Mouse (Mus musculus): ENCODE measurements around the gene Itpr3. TPM values are rescaled to one million over a fixed set of nuclear protein-coding genes. Genes with fewer than 3 reads are reported as not detected.
A peak's percentile ranks its signal among the peaks of the same experiment; 100 is the strongest.

The Itpr3 gene
- total RNA-seq, 1 experiment, result 44.1 TPM

- Histone ChIP-seq H3K36me3 (ENCODE audit: control insufficient read depth, insufficient read depth, low read length, poor library complexity, severe bottlenecking) (no peaks in the 10 kb centered on the region; the same call in 1 of the 2 replicates), H3K4me1 (ENCODE audit: control insufficient read depth in 2 of 2, insufficient read depth in 2 of 2, low read length in 2 of 2, poor library complexity in 1 of 2) (peaks cover 14 to 53% of the 10 kb centered on the region in 2 experiments), H3K9ac (ENCODE audit: insufficient read depth, low read depth, low read length, poor library complexity, severe bottlenecking) (no peak overlapping the region), H3K9me3 (ENCODE audit: control insufficient read depth, insufficient read depth, low read depth, low read length) (no peaks in the 10 kb centered on the region), H3K27ac (ENCODE audit: insufficient read depth, low read depth, low read length, poor library complexity, severe bottlenecking) (peak overlapping the region; percentile 17; the same call in 1 of the 2 replicates), H3K4me3 (ENCODE audit: insufficient read depth in 1 of 2, low read depth in 1 of 2, low read length in 2 of 2, poor library complexity in 1 of 2, severe bottlenecking in 1 of 2) (no peak overlapping the region)
- TF ChIP-seq CHD2 (IDR thresholded peaks at IDR 0.05; ENCODE audit: low read depth, low read length) (no peak), ZNF384 (IDR thresholded peaks at IDR 0.05; ENCODE audit: low read depth, low read length) (no peak), HCFC1 (IDR thresholded peaks at IDR 0.05; ENCODE audit: borderline replicate concordance, insufficient read depth, low read length) (no peak), MAFK (IDR thresholded peaks at IDR 0.05; ENCODE audit: insufficient read depth, low read depth, low read length) (no peak), ZC3H11A (IDR thresholded peaks at IDR 0.05; ENCODE audit: borderline replicate concordance, low read depth, low read length) (no peak)
- in situ Hi-C loops (cut with MboI; ENCODE audit: low sequenced_read_pairs in 2 of 2, unreplicated experiment in 2 of 2), result no loop called here
- DNase-seq (ENCODE audit: low read depth, low spot score), result no peak
Observed at GRCm38 (mm10) chr17:27063717-27064116, 6.6 kb downstream of the Itpr3 start.

- no peak for DNase-seq (ENCODE audit: low read depth, low spot score)
- H3K9ac ChIP-seq (ENCODE audit: insufficient read depth, low read depth, low read length, poor library complexity, severe bottlenecking), result no peak overlapping the region
- in situ Hi-C loops (cut with MboI; ENCODE audit: low sequenced_read_pairs in 2 of 2, unreplicated experiment in 2 of 2), result no loop called here
- no peak for TF ChIP-seq CHD2 (IDR thresholded peaks at IDR 0.05; ENCODE audit: low read depth, low read length)
- no peak for TF ChIP-seq HCFC1 (IDR thresholded peaks at IDR 0.05; ENCODE audit: borderline replicate concordance, insufficient read depth, low read length)
- TF ChIP-seq MAFK (IDR thresholded peaks at IDR 0.05; ENCODE audit: insufficient read depth, low read depth, low read length), result no peak
- TF ChIP-seq ZNF384 (IDR thresholded peaks at IDR 0.05; ENCODE audit: low read depth, low read length), result no peak
- TF ChIP-seq ZC3H11A (IDR thresholded peaks at IDR 0.05; ENCODE audit: borderline replicate concordance, low read depth, low read length), result no peak
- no peak overlapping the region for H3K27ac ChIP-seq (ENCODE audit: insufficient read depth, low read depth, low read length, poor library complexity, severe bottlenecking)
- H3K36me3 ChIP-seq (ENCODE audit: control insufficient read depth, insufficient read depth, low read length, poor library complexity, severe bottlenecking), result no peaks in the 10 kb centered on the region; the same call in 1 of the 2 replicates
- H3K9me3 ChIP-seq (ENCODE audit: control insufficient read depth, insufficient read depth, low read depth, low read length), result no peaks in the 10 kb centered on the region
- peaks cover 14 to 49% of the 10 kb centered on the region in 2 experiments for H3K4me1 ChIP-seq (ENCODE audit: control insufficient read depth in 2 of 2, insufficient read depth in 2 of 2, low read length in 2 of 2, poor library complexity in 1 of 2)
- no peak overlapping the region for H3K4me3 ChIP-seq (ENCODE audit: insufficient read depth in 1 of 2, low read depth in 1 of 2, low read length in 2 of 2, poor library complexity in 1 of 2, severe bottlenecking in 1 of 2)
Observed at GRCm38 (mm10) chr17:27064195-27064594, 7.1 kb downstream of the Itpr3 start.

- no peaks in the 10 kb centered on the region for H3K36me3 ChIP-seq (ENCODE audit: control insufficient read depth, insufficient read depth, low read length, poor library complexity, severe bottlenecking)
- DNase-seq (ENCODE audit: low read depth, low spot score), result no peak
- in situ Hi-C loops (cut with MboI; ENCODE audit: low sequenced_read_pairs in 2 of 2, unreplicated experiment in 2 of 2), result no loop called here
- H3K9ac ChIP-seq (ENCODE audit: insufficient read depth, low read depth, low read length, poor library complexity, severe bottlenecking), result no peak overlapping the region
- no peaks in the 10 kb centered on the region for H3K9me3 ChIP-seq (ENCODE audit: control insufficient read depth, insufficient read depth, low read depth, low read length)
- TF ChIP-seq CHD2 (IDR thresholded peaks at IDR 0.05; ENCODE audit: low read depth, low read length) (no peak), ZC3H11A (IDR thresholded peaks at IDR 0.05; ENCODE audit: borderline replicate concordance, low read depth, low read length) (no peak), HCFC1 (IDR thresholded peaks at IDR 0.05; ENCODE audit: borderline replicate concordance, insufficient read depth, low read length) (no peak), MAFK (IDR thresholded peaks at IDR 0.05; ENCODE audit: insufficient read depth, low read depth, low read length) (no peak), ZNF384 (IDR thresholded peaks at IDR 0.05; ENCODE audit: low read depth, low read length) (no peak)
- peaks cover 11 to 48% of the 10 kb centered on the region in 2 experiments for H3K4me1 ChIP-seq (ENCODE audit: control insufficient read depth in 2 of 2, insufficient read depth in 2 of 2, low read length in 2 of 2, poor library complexity in 1 of 2)
- H3K27ac ChIP-seq (ENCODE audit: insufficient read depth, low read depth, low read length, poor library complexity, severe bottlenecking), result no peak overlapping the region
- H3K4me3 ChIP-seq (ENCODE audit: insufficient read depth in 1 of 2, low read depth in 1 of 2, low read length in 2 of 2, poor library complexity in 1 of 2, severe bottlenecking in 1 of 2), result no peak overlapping the region
Observed at GRCm38 (mm10) chr17:27066065-27066464, 9.0 kb downstream of the Itpr3 start.

GRCm38 (mm10) chr17:27069071-27069470, 12.0 kb downstream of the Itpr3 start:
- in situ Hi-C loops (cut with MboI; ENCODE audit: low sequenced_read_pairs in 2 of 2, unreplicated experiment in 2 of 2), result no loop called here
- H3K9me3 ChIP-seq (ENCODE audit: control insufficient read depth, insufficient read depth, low read depth, low read length), result no peaks in the 10 kb centered on the region
- peaks cover 3% of the 10 kb centered on the region; the same call in 1 of the 2 replicates for H3K36me3 ChIP-seq (ENCODE audit: control insufficient read depth, insufficient read depth, low read length, poor library complexity, severe bottlenecking)
- peaks cover 8 to 41% of the 10 kb centered on the region in 2 experiments for H3K4me1 ChIP-seq (ENCODE audit: control insufficient read depth in 2 of 2, insufficient read depth in 2 of 2, low read length in 2 of 2, poor library complexity in 1 of 2)
- peak overlapping the region; percentile 44 to 57; a peak in 3 of 4 replicates for H3K4me3 ChIP-seq (ENCODE audit: insufficient read depth in 1 of 2, low read depth in 1 of 2, low read length in 2 of 2, poor library complexity in 1 of 2, severe bottlenecking in 1 of 2)
- DNase-seq (ENCODE audit: low read depth, low spot score), result no peak
- TF ChIP-seq HCFC1 (IDR thresholded peaks at IDR 0.05; ENCODE audit: borderline replicate concordance, insufficient read depth, low read length), result no peak
- no peak for TF ChIP-seq ZNF384 (IDR thresholded peaks at IDR 0.05; ENCODE audit: low read depth, low read length)
- no peak for TF ChIP-seq ZC3H11A (IDR thresholded peaks at IDR 0.05; ENCODE audit: borderline replicate concordance, low read depth, low read length)
- no peak for TF ChIP-seq MAFK (IDR thresholded peaks at IDR 0.05; ENCODE audit: insufficient read depth, low read depth, low read length)
- no peak for TF ChIP-seq CHD2 (IDR thresholded peaks at IDR 0.05; ENCODE audit: low read depth, low read length)
- peak overlapping the region; percentile 40; the same call in 1 of the 2 replicates for H3K9ac ChIP-seq (ENCODE audit: insufficient read depth, low read depth, low read length, poor library complexity, severe bottlenecking)
- peak overlapping the region; percentile 0; the same call in 1 of the 2 replicates for H3K27ac ChIP-seq (ENCODE audit: insufficient read depth, low read depth, low read length, poor library complexity, severe bottlenecking)

All from ES-E14 (cell line).